Mouse (Mus musculus) ovary, adult 2 months (tissue): ENCODE measurements around the gene Taar8b. TPM values are rescaled to one million over a fixed set of nuclear protein-coding genes. Genes with fewer than 3 reads are reported as not detected.

Experiments used
- polyA plus RNA-seq: library from polyadenylated mRNA; depleted of rRNA; stranded (reverse); fragments of >200 nt; gene quantifications from 2 replicates; pipeline ENCODE4 v1.2.3, GENCODE M21; 2012; rRNA removed

Gene Taar8b
- polyA plus RNA-seq, result not detected in 2 replicates

GRCm38 (mm10) chr10:24092194-24092593, at the start of gene Taar8b:
Gene Taar8b, minus strand, starts transcription at chr10:24092294.

DNA sequence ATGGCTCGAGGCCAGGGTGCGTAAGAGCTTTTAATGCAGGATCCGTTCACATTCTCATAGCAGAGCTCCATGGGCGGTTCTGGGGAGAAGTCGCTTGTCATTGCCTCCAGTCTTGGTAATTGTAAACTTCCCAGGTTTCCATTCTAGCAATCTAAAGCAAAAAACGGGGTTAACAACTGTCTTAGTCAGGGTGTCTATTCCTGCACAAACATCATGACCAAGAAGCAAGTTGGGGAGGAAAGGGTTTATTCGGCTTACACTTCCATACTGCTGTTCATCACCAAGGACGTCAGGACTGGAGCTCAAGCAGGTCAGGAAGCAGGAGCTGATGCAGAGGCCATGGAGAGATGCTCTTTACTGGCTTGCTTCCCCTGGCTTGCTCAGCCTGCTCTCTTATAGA, 17.3 kb upstream of the Taar8b start, which contains the start of gene Taar9:
Gene Taar9, minus strand, starts transcription at position 101 of the 400 bp plus-strand sequence.

DNA sequence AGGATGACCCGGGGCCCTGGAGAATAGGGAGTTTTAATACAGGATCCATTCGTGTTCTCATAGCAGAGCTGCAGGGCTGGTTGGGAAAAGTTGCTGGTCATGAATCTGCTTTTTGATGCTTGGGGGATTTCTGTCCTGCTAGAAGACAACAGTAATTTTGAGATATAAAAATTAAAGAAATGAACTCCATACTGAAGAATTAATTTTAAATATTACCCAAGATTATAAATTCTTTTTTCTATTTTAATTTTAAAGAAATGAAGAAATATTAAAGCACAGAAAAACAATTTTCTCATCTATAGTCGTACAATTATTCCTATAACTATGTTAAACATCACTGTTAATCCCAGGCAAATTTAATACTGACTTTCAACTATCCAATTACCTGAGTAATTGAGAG, 9.7 kb upstream of the Taar8b start, which contains the start of gene Taar8c:
Gene Taar8c, minus strand, starts transcription at position 101 of the 400 bp plus-strand sequence.

GRCm38 (mm10) chr10:24076200-24076599, 15.9 kb downstream of the Taar8b start, which contains the start of gene Taar8a:
Gene Taar8a, plus strand, starts transcription at chr10:24076500.

DNA sequence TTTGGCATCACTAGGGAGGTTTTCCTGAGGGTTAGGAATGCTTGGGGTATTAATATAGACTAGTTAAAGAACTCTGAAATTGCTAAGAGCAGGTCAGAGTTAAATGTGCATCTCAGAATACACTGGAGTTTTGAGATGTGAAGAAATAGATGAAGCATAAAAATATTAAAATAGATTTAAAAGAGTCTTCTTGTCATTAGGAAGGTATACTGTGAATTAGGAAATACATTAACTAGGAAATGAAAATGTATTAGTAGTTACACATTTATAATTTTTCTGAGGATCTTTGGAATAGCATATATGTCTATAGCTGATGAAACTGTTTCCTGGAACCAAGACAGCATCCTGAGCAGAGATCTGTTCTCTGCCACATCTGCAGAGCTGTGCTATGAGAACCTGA, 42.9 kb downstream of the Taar8b start, which contains the start of gene Taar7f:
Gene Taar7f, plus strand, starts transcription at position 301 of the 400 bp plus-strand sequence.

Other genes with a start within 250 kb of the Taar8b start
- gene Vnn3, start 240.8 kb downstream of the Taar8b start, polyA plus RNA-seq, result 0.96 and 1.1 TPM in 2 replicates
- gene Vnn1, start 197.6 kb downstream of the Taar8b start, polyA plus RNA-seq, result 13.5 and 22.5 TPM in 2 replicates
- not detected in 2 replicates for gene Taar1, start 171.9 kb downstream of the Taar8b start, polyA plus RNA-seq
- not detected in 2 replicates for gene Taar2, start 153.7 kb downstream of the Taar8b start, polyA plus RNA-seq
- gene Taar3, start 142.7 kb downstream of the Taar8b start, polyA plus RNA-seq, result not detected in 2 replicates
- gene Taar4, start 131.8 kb downstream of the Taar8b start, polyA plus RNA-seq, result not detected in 2 replicates
- not detected in 2 replicates for gene Taar5, start 121.6 kb downstream of the Taar8b start, polyA plus RNA-seq
- not detected in 2 replicates for gene Taar6, start 106.6 kb downstream of the Taar8b start, polyA plus RNA-seq
- not detected in 2 replicates for gene Taar7a, start 98.8 kb downstream of the Taar8b start, polyA plus RNA-seq
- gene Taar7b, start 92.4 kb downstream of the Taar8b start, polyA plus RNA-seq, result not detected in 2 replicates
- not detected in 2 replicates for gene Taar7d, start 65.1 kb downstream of the Taar8b start, polyA plus RNA-seq
- not detected in 2 replicates for gene Taar7e, start 54.7 kb downstream of the Taar8b start, polyA plus RNA-seq
- gene Taar7f, start 42.8 kb downstream of the Taar8b start, polyA plus RNA-seq, result not detected in 2 replicates
- gene Taar8a, start 15.8 kb downstream of the Taar8b start, polyA plus RNA-seq, result not detected in 2 replicates
- not detected in 2 replicates for gene Taar8c, start 9.6 kb upstream of the Taar8b start, polyA plus RNA-seq
- not detected in 2 replicates for gene Taar9, start 17.2 kb upstream of the Taar8b start, polyA plus RNA-seq
- gene Stx7, start 57.0 kb upstream of the Taar8b start, polyA plus RNA-seq, result 38.4 and 56.5 TPM in 2 replicates
- 31.1 and 83.7 TPM in 2 replicates for gene Moxd1, start 131.2 kb upstream of the Taar8b start, polyA plus RNA-seq